Mouse (Mus musculus): ENCODE measurements around the gene Skap1. TPM values are rescaled to one million over a fixed set of nuclear protein-coding genes. Genes with fewer than 3 reads are reported as not detected.
A peak's percentile ranks its signal among the peaks of the same experiment; 100 is the strongest.

Gene Skap1
- polyA plus RNA-seq, 1 experiment from 2014 or later, result 15.2 TPM

- no peak overlapping the region for H3K4me2 ChIP-seq (replicated peaks; ENCODE audit: low read depth, low read length)
- H3K4me3 ChIP-seq (ENCODE audit: low read length), result no peak overlapping the region
- H3K36me3 ChIP-seq (ENCODE audit: control insufficient read depth, insufficient read depth, low read length), result no peaks in the 10 kb centered on the region
- H3K4me1 ChIP-seq (ENCODE audit: control insufficient read depth, insufficient read depth, low read length), result peaks cover 2% of the 10 kb centered on the region; the same call in 1 of the 2 replicates
- H3K27me3 ChIP-seq (ENCODE audit: control insufficient read depth, insufficient read depth, low read length), result no peaks in the 10 kb centered on the region; the same call in 1 of the 2 replicates
- no peak overlapping the region for H3K9ac ChIP-seq (ENCODE audit: low read depth, low read length)
- no peak for ATAC-seq (ENCODE audit: low FRiP score, low TSS enrichment)
- 59% methylated on average over 16 of the region's 16 CpGs for WGBS
- H3K9me3 ChIP-seq (ENCODE audit: control insufficient read depth, low read length), result no peaks in the 10 kb centered on the region
- H3K27ac ChIP-seq (ENCODE audit: low read depth, low read length), result peak overlapping the region; percentile 49; the same call in 1 of the 2 replicates
Observed at GRCm38 (mm10) chr11:96618789-96619445, 154.5 kb downstream of the Skap1 start.

- H3K4me3 ChIP-seq (ENCODE audit: low read length), result 0 out of 2 replicates have a peak overlapping the region, but pooled peaks have one; percentile 1
- H3K4me1 ChIP-seq (ENCODE audit: control insufficient read depth, insufficient read depth, low read length), result peaks cover 2% of the 10 kb centered on the region; the same call in 1 of the 2 replicates
- no peak for ATAC-seq (ENCODE audit: low FRiP score, low TSS enrichment)
- no peak overlapping the region for H3K9ac ChIP-seq (ENCODE audit: low read depth, low read length)
- no peaks in the 10 kb centered on the region for H3K9me3 ChIP-seq (ENCODE audit: control insufficient read depth, low read length)
- no peaks in the 10 kb centered on the region for H3K36me3 ChIP-seq (ENCODE audit: control insufficient read depth, insufficient read depth, low read length)
- no peak overlapping the region; the same call in 1 of the 2 replicates for H3K4me2 ChIP-seq (replicated peaks; ENCODE audit: low read depth, low read length)
- peak overlapping the region; percentile 49; the same call in 1 of the 2 replicates for H3K27ac ChIP-seq (ENCODE audit: low read depth, low read length)
- WGBS, result 36% methylated on average over 5 of the region's 5 CpGs
- no peaks in the 10 kb centered on the region; the same call in 1 of the 2 replicates for H3K27me3 ChIP-seq (ENCODE audit: control insufficient read depth, insufficient read depth, low read length)
Observed at GRCm38 (mm10) chr11:96619576-96619975, 155.2 kb downstream of the Skap1 start.

GRCm38 (mm10) chr11:96620006-96620405 is 155.6 kb downstream of the Skap1 start:
- Histone ChIP-seq H3K4me2 (replicated peaks; ENCODE audit: low read depth, low read length) (no peak overlapping the region; the same call in 1 of the 2 replicates), H3K27ac (ENCODE audit: low read depth, low read length) (peak overlapping the region; percentile 49; the same call in 1 of the 2 replicates), H3K9me3 (ENCODE audit: control insufficient read depth, low read length) (no peaks in the 10 kb centered on the region), H3K36me3 (ENCODE audit: control insufficient read depth, insufficient read depth, low read length) (no peaks in the 10 kb centered on the region), H3K27me3 (ENCODE audit: control insufficient read depth, insufficient read depth, low read length) (no peaks in the 10 kb centered on the region; the same call in 1 of the 2 replicates), H3K9ac (ENCODE audit: low read depth, low read length) (no peak overlapping the region), H3K4me3 (ENCODE audit: low read length) (0 out of 2 replicates have a peak overlapping the region, but pooled peaks have one; percentile 1), H3K4me1 (ENCODE audit: control insufficient read depth, insufficient read depth, low read length) (peaks cover 2% of the 10 kb centered on the region; the same call in 1 of the 2 replicates)
- WGBS, result 24% methylated on average over 7 of the region's 7 CpGs
- ATAC-seq (ENCODE audit: low FRiP score, low TSS enrichment), result no peak

- Histone ChIP-seq H3K36me3 (ENCODE audit: control insufficient read depth, insufficient read depth, low read length) (no peaks in the 10 kb centered on the region), H3K4me2 (replicated peaks; ENCODE audit: low read depth, low read length) (peak overlapping the region; percentile 15), H3K27ac (ENCODE audit: low read depth, low read length) (peak overlapping the region; percentile 7; the same call in 1 of the 2 replicates), H3K9ac (ENCODE audit: low read depth, low read length) (no peak overlapping the region), H3K27me3 (ENCODE audit: control insufficient read depth, insufficient read depth, low read length) (no peaks in the 10 kb centered on the region), H3K9me3 (ENCODE audit: control insufficient read depth, low read length) (no peaks in the 10 kb centered on the region), H3K4me1 (ENCODE audit: control insufficient read depth, insufficient read depth, low read length) (peaks cover 2% of the 10 kb centered on the region; the same call in 1 of the 2 replicates), H3K4me3 (ENCODE audit: low read length) (no peak overlapping the region)
- ATAC-seq (ENCODE audit: low FRiP score, low TSS enrichment), result no peak
- 42% methylated on average over 11 of the region's 11 CpGs for WGBS
Observed at GRCm38 (mm10) chr11:96620660-96621059, 156.3 kb downstream of the Skap1 start.

GRCm38 (mm10) chr11:96621167-96621566 is 156.8 kb downstream of the Skap1 start:
- no peaks in the 10 kb centered on the region for H3K27me3 ChIP-seq (ENCODE audit: control insufficient read depth, insufficient read depth, low read length)
- H3K4me1 ChIP-seq (ENCODE audit: control insufficient read depth, insufficient read depth, low read length), result peaks cover 4% of the 10 kb centered on the region
- H3K4me2 ChIP-seq (replicated peaks; ENCODE audit: low read depth, low read length), result peak overlapping the region; percentile 15
- H3K9ac ChIP-seq (ENCODE audit: low read depth, low read length), result no peak overlapping the region
- 21% methylated on average over 4 of the region's 4 CpGs for WGBS
- H3K9me3 ChIP-seq (ENCODE audit: control insufficient read depth, low read length), result no peaks in the 10 kb centered on the region
- H3K4me3 ChIP-seq (ENCODE audit: low read length), result no peak overlapping the region
- no peak for ATAC-seq (ENCODE audit: low FRiP score, low TSS enrichment)
- peak overlapping the region; percentile 7; the same call in 1 of the 2 replicates for H3K27ac ChIP-seq (ENCODE audit: low read depth, low read length)
- H3K36me3 ChIP-seq (ENCODE audit: control insufficient read depth, insufficient read depth, low read length), result no peaks in the 10 kb centered on the region

GRCm38 (mm10) chr11:96622782-96623181 is 158.4 kb downstream of the Skap1 start:
- Histone ChIP-seq H3K27ac (ENCODE audit: low read depth, low read length) (no peak overlapping the region), H3K36me3 (ENCODE audit: control insufficient read depth, insufficient read depth, low read length) (no peaks in the 10 kb centered on the region), H3K9ac (ENCODE audit: low read depth, low read length) (no peak overlapping the region; the same call in 1 of the 2 replicates), H3K9me3 (ENCODE audit: control insufficient read depth, low read length) (no peaks in the 10 kb centered on the region), H3K27me3 (ENCODE audit: control insufficient read depth, insufficient read depth, low read length) (no peaks in the 10 kb centered on the region), H3K4me2 (replicated peaks; ENCODE audit: low read depth, low read length) (no peak overlapping the region; the same call in 1 of the 2 replicates), H3K4me1 (ENCODE audit: control insufficient read depth, insufficient read depth, low read length) (peaks cover 8% of the 10 kb centered on the region), H3K4me3 (ENCODE audit: low read length) (no peak overlapping the region)
- WGBS, result 8% methylated on average over 9 of the region's 9 CpGs
- peak; percentile 76 for ATAC-seq (ENCODE audit: low FRiP score, low TSS enrichment)

GRCm38 (mm10) chr11:96624436-96624835 is 160.0 kb downstream of the Skap1 start:
- H3K36me3 ChIP-seq (ENCODE audit: control insufficient read depth, insufficient read depth, low read length), result no peaks in the 10 kb centered on the region

GRCm38 (mm10) chr11:96629775-96630174 is 165.4 kb downstream of the Skap1 start:
- WGBS, result 49% methylated on average over 9 of the region's 9 CpGs
- Histone ChIP-seq H3K4me1 (ENCODE audit: control insufficient read depth, insufficient read depth, low read length) (peaks cover 6% of the 10 kb centered on the region; the same call in 1 of the 2 replicates), H3K36me3 (ENCODE audit: control insufficient read depth, insufficient read depth, low read length) (no peaks in the 10 kb centered on the region), H3K4me2 (replicated peaks; ENCODE audit: low read depth, low read length) (no peak overlapping the region), H3K27ac (ENCODE audit: low read depth, low read length) (no peak overlapping the region), H3K4me3 (ENCODE audit: low read length) (no peak overlapping the region), H3K9ac (ENCODE audit: low read depth, low read length) (no peak overlapping the region), H3K9me3 (ENCODE audit: control insufficient read depth, low read length) (no peaks in the 10 kb centered on the region), H3K27me3 (ENCODE audit: control insufficient read depth, insufficient read depth, low read length) (no peaks in the 10 kb centered on the region)
- ATAC-seq (ENCODE audit: low FRiP score, low TSS enrichment), result no peak

More at GRCm38 (mm10) chr11:96624436-96624835, 160.0 kb downstream of the Skap1 start:
- no peaks in the 10 kb centered on the region for H3K27me3 ChIP-seq (ENCODE audit: control insufficient read depth, insufficient read depth, low read length)
- no peak overlapping the region for H3K4me3 ChIP-seq (ENCODE audit: low read length)
- H3K9me3 ChIP-seq (ENCODE audit: control insufficient read depth, low read length), result no peaks in the 10 kb centered on the region
- no peak overlapping the region for H3K4me2 ChIP-seq (replicated peaks; ENCODE audit: low read depth, low read length)
- H3K4me1 ChIP-seq (ENCODE audit: control insufficient read depth, insufficient read depth, low read length), result peaks cover 8% of the 10 kb centered on the region; the same call in 1 of the 2 replicates
- ATAC-seq (ENCODE audit: low FRiP score, low TSS enrichment), result no peak
- no peak overlapping the region for H3K9ac ChIP-seq (ENCODE audit: low read depth, low read length)
- 36% methylated on average over 4 of the region's 4 CpGs for WGBS
- no peak overlapping the region for H3K27ac ChIP-seq (ENCODE audit: low read depth, low read length)

- H3K9ac ChIP-seq (ENCODE audit: low read depth, low read length), result no peak overlapping the region
- H3K27ac ChIP-seq (ENCODE audit: low read depth, low read length), result no peak overlapping the region
- no peak overlapping the region for H3K4me2 ChIP-seq (replicated peaks; ENCODE audit: low read depth, low read length)
- no peaks in the 10 kb centered on the region for H3K27me3 ChIP-seq (ENCODE audit: control insufficient read depth, insufficient read depth, low read length)
- no peak for ATAC-seq (ENCODE audit: low FRiP score, low TSS enrichment)
- 79% methylated on average over 3 of the region's 3 CpGs for WGBS
- H3K4me3 ChIP-seq (ENCODE audit: low read length), result no peak overlapping the region
- H3K9me3 ChIP-seq (ENCODE audit: control insufficient read depth, low read length), result no peaks in the 10 kb centered on the region
- H3K36me3 ChIP-seq (ENCODE audit: control insufficient read depth, insufficient read depth, low read length), result no peaks in the 10 kb centered on the region
- peaks cover under 1% of the 10 kb centered on the region; the same call in 1 of the 2 replicates for H3K4me1 ChIP-seq (ENCODE audit: control insufficient read depth, insufficient read depth, low read length)
Observed at GRCm38 (mm10) chr11:96631521-96631920, 167.1 kb downstream of the Skap1 start.
